Mouse (Mus musculus) erythroblast, embryonic 14.5 days (primary cell): Measurements from ENCODE around the gene Olfr392.

Experiments used
- GATA1 ChIP-seq: IDR thresholded peaks from 2 replicates; pipeline ENCODE4 v1.6.1; 2012; ENCODE audit warnings: low read length, inconsistent platforms, mixed read lengths
- TAL1 ChIP-seq: IDR thresholded peaks from 3 replicates; pipeline ENCODE4 v1.6.1; 2012; ENCODE audit warnings: low read length, inconsistent platforms, mixed read lengths

GRCm38 (mm10) chr11:73780613-73781012 lies 36.2 kb downstream of the Olfr392 start, which contains the start of gene Olfr389:
- TF ChIP-seq TAL1, result no peak
- no peak for TF ChIP-seq GATA1
